Mouse (Mus musculus) left cerebral cortex, postnatal 10 days (tissue): ENCODE measurements around the gene Fasl. TPM values are rescaled to one million over a fixed set of nuclear protein-coding genes. Genes with fewer than 3 reads are reported as not detected.

ENCODE experiments used
- DNase-seq, 2 experiments: peaks; one replicate each; pipeline ENCODE4 v3.0.0; 2021 to 2022; ENCODE audit warnings: low spot score in 2 of 2, mixed read lengths in 1 of 2; ENCODE audit errors: extremely low spot score in 1 of 2
- intact Hi-C: fragments of 180-260 bp; cut with DNase I; formaldehyde crosslinking; loops from one replicate; pipeline ENCODE4 v1.15.1; 2025
- total RNA-seq, 2 experiments: library from RNA; stranded (reverse); gene quantifications; 2 replicates each; pipeline ENCODE4 v1.2.3; 2021

Gene Fasl
- under 1 TPM in 1 of 2 experiments, not detected in 1; 0.36 TPM for total RNA-seq

- no peak for DNase-seq
- intact Hi-C loops = no loop called here
Observed at GRCm38 (mm10) chr1:161788339-161788738, at the start of gene Fasl. TSS of gene Fasl (minus strand) at chr1:161788495.

DNA sequence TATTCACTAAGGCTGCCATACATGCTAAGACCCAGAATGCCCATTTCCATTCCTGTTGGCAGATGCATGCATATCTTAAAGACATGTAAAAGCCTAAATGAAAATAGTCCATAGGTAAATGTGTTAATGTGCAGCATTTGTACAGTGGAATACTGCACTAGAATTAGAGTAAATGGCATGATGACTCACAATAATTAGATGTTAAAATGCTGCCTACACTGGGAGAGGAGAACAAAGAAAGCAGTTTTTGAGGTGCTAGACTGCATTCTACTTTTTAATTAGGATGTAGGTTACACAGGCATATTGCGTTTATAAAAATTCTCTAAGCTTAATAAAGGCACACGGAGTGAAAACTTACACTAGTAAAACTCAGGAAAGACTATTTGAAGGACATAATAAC is 38.4 kb upstream of the Fasl start:
- DNase-seq = no peak
- intact Hi-C loops = no loop called here

DNA sequence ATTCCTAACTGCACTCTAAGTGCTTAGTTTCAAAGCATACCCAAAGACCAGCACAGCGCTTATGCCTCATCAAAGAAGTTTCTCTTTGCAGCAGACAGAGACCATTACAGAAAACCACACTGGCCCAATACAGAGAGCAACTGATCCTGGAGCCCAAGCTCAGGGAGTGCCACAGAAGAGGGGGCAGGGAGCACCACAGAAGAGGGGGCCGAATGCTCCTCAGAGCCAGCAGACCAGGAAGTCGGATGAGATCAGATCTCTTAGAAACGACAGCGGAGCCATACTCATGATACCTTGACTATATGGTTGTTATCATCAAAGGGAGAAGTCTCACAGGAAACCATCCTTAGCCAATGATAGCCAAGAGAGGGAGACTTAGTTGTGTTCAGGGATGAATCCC is 21.1 kb upstream of the Fasl start:
- intact Hi-C loops = no loop called here
- no peak for DNase-seq

DNA sequence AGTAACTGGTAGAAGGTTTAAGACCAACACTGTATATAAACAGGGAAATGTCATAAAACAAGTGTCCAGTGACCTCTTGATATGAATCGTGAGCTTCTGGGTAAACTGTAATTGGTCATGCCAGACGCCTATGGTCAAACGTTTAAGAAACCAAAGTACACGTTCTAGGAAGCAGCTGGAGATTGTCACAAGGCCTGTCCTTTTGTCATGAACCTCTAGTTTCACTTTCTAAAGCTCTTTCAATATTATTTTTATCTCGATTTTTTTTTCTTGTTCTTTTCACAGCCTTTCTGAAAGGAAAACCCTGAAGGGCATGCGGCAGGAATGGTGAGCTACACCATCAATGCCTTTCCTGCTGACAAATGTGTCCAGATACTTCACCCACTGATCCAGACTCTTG is 20.7 kb upstream of the Fasl start:
- intact Hi-C loops = no loop called here
- no peak for DNase-seq

DNA sequence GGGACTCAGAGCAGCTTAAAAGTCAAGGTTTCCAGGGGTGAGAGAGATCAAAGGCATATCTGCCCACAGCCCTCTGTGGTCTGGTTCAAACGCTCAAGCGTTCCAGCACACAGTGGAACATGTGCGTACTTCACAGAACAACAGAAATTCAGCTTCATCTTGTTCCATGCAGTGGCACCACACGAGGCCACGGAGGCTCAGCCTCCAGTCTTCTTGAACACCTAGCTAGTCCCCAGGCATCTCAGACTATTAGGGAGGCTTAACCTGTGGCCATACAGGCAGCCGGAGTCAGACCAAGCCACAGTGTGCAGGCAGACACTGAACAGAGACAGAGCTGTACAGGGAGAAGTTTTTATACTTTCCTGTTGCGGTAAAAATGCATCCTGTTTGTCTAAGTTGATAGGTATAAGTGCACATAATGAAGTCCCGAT is 16.3 kb upstream of the Fasl start:
- DNase-seq = no peak
- intact Hi-C loops = no loop called here

- intact Hi-C loops = no loop called here
- no peak for DNase-seq
Observed at GRCm38 (mm10) chr1:161801321-161801720, 13.0 kb upstream of the Fasl start.

- intact Hi-C loops = no loop called here
- no peak for DNase-seq
Observed at GRCm38 (mm10) chr1:161800256-161800655, 12.0 kb upstream of the Fasl start.

- intact Hi-C loops = no loop called here
- no peak for DNase-seq
Observed at GRCm38 (mm10) chr1:161799791-161800190, 11.5 kb upstream of the Fasl start.

DNA sequence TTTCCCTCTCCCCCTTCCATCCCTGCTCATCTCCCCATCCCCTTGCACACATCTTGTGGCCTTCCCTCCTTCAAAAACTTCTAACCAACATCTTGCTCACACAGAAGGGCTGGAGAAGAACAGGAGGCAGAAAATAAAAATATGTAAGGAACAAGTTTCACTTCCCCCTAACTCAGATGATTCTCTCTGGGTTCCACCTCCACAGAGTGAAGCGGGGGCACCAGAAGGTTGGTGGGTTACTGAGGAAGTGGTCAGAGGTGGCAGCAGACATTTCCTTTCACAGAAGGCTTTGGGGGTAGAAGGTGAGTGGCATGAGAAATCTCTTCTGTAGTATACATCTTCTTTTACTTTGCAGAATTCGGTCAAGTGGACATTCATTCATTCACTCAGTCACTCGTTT is 10.6 kb upstream of the Fasl start:
- no peak for DNase-seq
- intact Hi-C loops = no loop called here

DNA sequence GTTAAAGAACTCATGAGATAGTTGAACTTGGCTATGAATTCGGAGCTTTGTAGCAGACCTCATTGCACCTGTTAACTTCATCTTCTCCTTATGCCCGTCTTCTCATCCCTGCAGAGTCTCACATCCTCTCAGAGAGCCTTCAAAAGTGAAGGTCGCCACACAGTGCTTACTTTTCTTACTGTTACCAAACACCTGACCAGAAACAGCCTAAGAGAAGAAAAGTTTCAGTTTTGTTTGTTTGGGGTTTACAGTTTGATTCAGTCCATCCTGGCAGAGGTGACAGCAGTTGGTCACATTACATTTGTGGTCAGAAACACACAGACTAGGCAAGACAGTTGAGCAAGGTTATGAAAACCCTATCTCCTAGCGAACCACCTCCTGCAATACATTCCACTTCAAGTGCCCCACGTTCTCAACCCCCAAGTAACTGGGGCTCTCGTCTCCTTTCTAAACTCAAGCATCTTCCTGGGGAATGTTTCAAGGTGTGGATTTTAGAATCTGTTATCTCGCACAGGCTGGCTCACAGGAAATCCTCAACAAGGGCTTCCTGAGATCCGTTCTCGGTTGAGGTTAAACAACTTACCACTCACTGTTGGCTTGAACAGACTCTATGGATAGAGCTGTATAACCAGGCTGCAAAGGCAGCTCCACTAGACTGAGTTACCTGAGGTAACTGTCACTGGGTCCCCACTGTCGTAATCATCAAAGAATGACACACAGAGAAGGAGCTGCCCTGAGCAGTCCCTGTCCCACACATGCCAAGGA is 6.3 kb upstream of the Fasl start:
- no peak for DNase-seq
- intact Hi-C loops = no loop called here

DNA sequence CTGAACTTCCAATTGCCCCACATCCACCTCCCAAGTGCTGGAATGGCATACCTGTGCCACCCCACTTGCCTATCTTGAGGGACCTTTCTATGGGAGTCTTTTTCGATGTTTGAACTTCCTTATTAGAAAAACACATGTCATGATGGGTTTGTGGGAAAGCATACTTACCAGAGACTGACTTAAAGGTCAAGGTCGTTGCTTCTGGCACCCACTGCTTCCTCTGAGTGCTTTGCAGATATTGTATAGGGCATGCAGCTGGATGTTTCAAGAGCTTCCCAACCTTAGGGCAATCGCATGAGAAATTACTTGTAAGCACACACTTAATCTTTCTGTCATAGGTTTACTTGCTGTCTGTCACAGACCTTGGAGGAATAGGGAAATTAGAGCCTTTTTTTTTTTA is 5.0 kb upstream of the Fasl start:
- intact Hi-C loops = no loop called here
- no peak for DNase-seq

- DNase-seq = no peak
- intact Hi-C loops = no loop called here
Observed at GRCm38 (mm10) chr1:161792687-161792969, 4.3 kb upstream of the Fasl start.

- intact Hi-C loops = no loop called here
- DNase-seq = no peak
Observed at GRCm38 (mm10) chr1:161791854-161792686, 3.8 kb upstream of the Fasl start.

GRCm38 (mm10) chr1:161782725-161783124 is 5.6 kb downstream of the Fasl start:
- DNase-seq = no peak
- intact Hi-C loops = no loop called here

DNA sequence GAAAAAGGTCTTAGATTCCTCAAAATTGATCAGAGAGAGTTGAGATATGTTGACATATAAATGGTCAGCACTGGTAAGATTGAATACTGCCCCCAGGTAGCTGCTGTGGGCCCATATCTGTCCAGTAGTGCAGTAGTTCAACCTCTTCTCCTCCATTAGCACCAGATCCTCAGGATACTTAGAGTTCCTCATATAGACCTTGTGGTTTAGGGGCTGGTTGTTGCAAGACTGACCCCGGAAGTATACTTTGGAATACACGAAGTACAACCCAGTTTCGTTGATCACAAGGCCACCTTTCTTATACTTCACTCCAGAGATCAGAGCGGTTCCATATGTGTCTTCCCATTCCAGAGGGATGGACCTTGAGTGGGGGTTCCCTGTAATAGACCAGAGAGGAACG is 6.7 kb downstream of the Fasl start:
- no peak for DNase-seq
- intact Hi-C loops = no loop called here

DNA sequence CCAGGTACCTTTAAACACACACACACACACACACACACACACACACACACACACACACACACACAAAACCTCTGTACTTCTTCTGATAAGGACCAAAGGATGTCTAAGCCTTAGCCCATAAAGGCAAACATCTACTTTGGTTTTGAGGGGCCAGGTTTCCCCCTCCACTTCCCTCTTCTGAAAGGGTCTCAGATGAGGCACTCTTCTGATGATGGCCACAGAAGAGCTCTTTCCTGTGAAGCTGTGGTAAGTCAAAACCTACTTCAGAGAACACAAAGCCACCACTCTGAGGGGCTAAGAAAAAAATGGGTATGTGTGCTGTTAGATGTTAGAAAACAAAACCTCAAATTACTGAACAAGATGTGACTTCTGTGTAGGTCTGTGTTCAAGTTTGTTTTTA is 9.2 kb downstream of the Fasl start:
- intact Hi-C loops = no loop called here
- no peak for DNase-seq

DNA sequence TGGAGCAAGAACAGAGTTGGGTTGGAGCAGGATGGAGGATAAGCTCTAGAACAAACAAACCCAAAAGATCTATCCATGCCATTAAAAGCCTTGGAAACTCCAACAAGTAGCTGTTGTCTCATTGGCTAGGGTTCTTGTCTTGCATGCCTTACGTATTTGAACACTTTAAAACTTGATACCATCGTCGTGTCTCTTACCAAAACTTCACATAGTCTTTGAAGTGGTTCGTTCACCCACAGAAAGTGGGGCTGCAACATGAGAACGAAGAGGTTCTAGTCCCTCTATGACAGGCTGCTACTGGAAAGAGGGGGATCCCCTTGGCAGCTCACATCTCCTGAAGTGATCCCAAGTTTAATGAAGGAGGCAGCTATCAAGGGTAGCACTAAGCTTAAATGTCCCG is 13.1 kb downstream of the Fasl start:
- intact Hi-C loops = no loop called here

GRCm38 (mm10) chr1:161771293-161771692 is 17.0 kb downstream of the Fasl start:
- intact Hi-C loops = no loop called here
- DNase-seq = no peak

More for the DNA sequence above, 13.1 kb downstream of the Fasl start:
- DNase-seq = no peak

DNA sequence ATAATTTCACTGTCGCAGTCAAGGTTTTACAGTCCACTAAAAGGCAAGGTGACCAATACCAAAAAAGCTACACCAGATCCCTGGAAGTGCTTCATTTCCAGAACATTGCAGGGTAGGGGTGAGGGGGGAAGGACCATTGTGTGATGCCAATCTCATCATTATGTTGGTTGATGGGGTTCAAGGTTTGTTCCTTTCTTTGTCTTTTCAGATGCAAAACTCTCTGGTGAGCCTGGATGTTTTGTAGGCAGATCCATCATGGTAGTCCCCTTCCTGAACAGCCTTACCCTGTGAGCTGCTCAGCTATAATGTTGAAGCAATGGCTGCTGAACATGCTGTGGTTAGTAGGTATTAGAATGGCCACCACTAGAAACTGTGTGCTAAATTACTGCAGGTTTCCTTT is 19.0 kb downstream of the Fasl start:
- no peak for DNase-seq
- intact Hi-C loops = no loop called here

DNA sequence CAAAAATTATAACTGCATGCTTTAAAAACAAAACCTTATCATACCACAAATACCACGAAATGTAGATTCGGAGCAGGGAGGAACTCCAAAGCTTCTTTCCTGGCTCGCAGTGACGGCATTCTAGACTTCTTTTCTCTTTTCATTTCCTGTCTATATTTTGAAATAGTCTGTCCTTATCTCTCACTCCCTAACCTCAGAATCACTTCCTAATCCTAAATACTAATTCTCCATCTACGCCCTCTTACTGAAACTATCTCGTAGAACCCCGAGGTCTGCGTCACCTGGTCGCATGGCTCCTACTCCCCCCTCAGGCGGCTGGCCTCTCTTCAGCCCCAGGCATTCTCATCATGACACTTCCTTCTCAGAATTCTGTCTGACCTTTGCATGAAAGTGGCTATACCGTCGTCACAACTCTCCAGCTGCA is 21.2 kb downstream of the Fasl start:
- no peak for DNase-seq
- intact Hi-C loops = no loop called here
